Mouse (Mus musculus) G1E (cell line): ENCODE measurements around the gene Galntl6. TPM values are rescaled to one million over a fixed set of nuclear protein-coding genes. Genes with fewer than 3 reads are reported as not detected.

Source experiments
- ATAC-seq: 2 replicates; pipeline ENCODE4 v1.8.0; 2016; ENCODE audit warnings: mild to moderate bottlenecking; ENCODE audit not compliant: insufficient number of reproducible peaks, poor library complexity, low FRiP score, severe bottlenecking; ENCODE audit errors: extremely low read depth
- DNase-seq: peaks from one replicate; pipeline ENCODE4 v3.0.0; 2012; ENCODE audit warnings: low spot score
- H3K27me3 ChIP-seq: 2 replicates; pipeline ENCODE4 v1.6.1; 2012; ENCODE audit warnings: mild to moderate bottlenecking, low read length, inconsistent platforms; ENCODE audit not compliant: insufficient read depth
- H3K36me3 ChIP-seq: replicated peaks from 2 replicates; pipeline ENCODE3; 2012; ENCODE audit warnings: mild to moderate bottlenecking, inconsistent platforms
- H3K4me1 ChIP-seq: 2 replicates; pipeline ENCODE4 v1.6.1; 2012; ENCODE audit warnings: low read depth, low read length, inconsistent platforms, mixed read lengths; ENCODE audit not compliant: insufficient read depth
- H3K4me3 ChIP-seq: 2 replicates; pipeline ENCODE4 v1.5.1; 2012; ENCODE audit warnings: low read depth, mild to moderate bottlenecking, inconsistent platforms, low read length, moderate library complexity, mixed read lengths
- H3K9me3 ChIP-seq: replicated peaks from 2 replicates; pipeline ENCODE4 v1.6.1; 2012; ENCODE audit warnings: inconsistent platforms
- CTCF ChIP-seq: IDR thresholded peaks from 2 replicates; pipeline ENCODE4 v1.5.1; 2012; ENCODE audit warnings: low read depth, low read length, inconsistent platforms, mixed read lengths
- GATA1 ChIP-seq: IDR thresholded peaks from 2 replicates; pipeline ENCODE4 v1.6.1; 2012; ENCODE audit warnings: borderline replicate concordance, low read length, inconsistent platforms, mixed read lengths
- GATA2 ChIP-seq: IDR thresholded peaks from 2 replicates; pipeline ENCODE4 v1.6.1; 2012; ENCODE audit warnings: low read depth, low read length, inconsistent platforms, borderline replicate concordance
- POLR2AphosphoS5 ChIP-seq: IDR thresholded peaks from 2 replicates; pipeline ENCODE4 v1.6.1; 2012; ENCODE audit warnings: low read depth, low read length, inconsistent platforms; ENCODE audit not compliant: insufficient replicate concordance
- TAL1 ChIP-seq: conservative IDR thresholded peaks from 2 replicates; pipeline ENCODE4 v1.6.1; 2012; ENCODE audit warnings: low read depth, low read length, inconsistent platforms, mixed read lengths
- polyA plus RNA-seq: library from polyadenylated mRNA; stranded (reverse); fragments of >175 nt; gene quantifications from 2 replicates; pipeline ENCODE4 v1.2.3, GENCODE M21; 2012
- total RNA-seq, 2 experiments: library from RNA; stranded (forward) in 1 of 2; stranded (reverse) in 1 of 2; fragments of 200-1000 nt in 1 of 2; fragments of >200 nt in 1 of 2; fragmentation: Nextera tagmentation in 1 of 2; gene quantifications; 2 replicates each; pipeline ENCODE4 v1.2.3; 2014 to 2017

Galntl6 gene
- total and polyA plus RNA-seq, 3 experiments: 0.05 TPM; not detected in 2

DNA sequence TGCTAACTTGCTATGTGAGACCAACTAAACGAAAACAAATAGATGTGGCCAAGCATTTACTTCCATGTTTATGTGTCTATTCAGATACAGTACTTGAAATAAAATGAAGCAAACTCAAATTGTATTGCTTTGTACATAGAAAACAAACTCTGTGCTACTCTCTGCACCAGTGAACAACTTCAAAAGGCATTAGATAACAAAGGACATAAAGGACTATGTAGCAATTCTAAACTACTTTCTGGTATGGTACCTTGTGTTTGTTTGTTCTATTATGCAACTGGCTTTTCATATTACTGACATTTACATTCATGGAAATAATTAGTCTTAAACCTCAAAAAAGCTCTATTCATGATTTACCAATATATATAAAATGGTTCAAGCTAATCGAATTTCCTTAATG, 344.4 kb downstream of the Galntl6 start:
- Histone ChIP-seq H3K9me3 (no peaks in the 10 kb centered on the region), H3K36me3 (no peaks in the 10 kb centered on the region), H3K4me1 (no peaks in the 10 kb centered on the region), H3K27me3 (no peaks in the 10 kb centered on the region), H3K4me3 (no peak overlapping the region)
- TF ChIP-seq POLR2AphosphoS5 (no peak), GATA1 (no peak), TAL1 (no peak), CTCF (no peak), GATA2 (no peak)
- ATAC-seq (no peak), DNase-seq (no peak)

DNA sequence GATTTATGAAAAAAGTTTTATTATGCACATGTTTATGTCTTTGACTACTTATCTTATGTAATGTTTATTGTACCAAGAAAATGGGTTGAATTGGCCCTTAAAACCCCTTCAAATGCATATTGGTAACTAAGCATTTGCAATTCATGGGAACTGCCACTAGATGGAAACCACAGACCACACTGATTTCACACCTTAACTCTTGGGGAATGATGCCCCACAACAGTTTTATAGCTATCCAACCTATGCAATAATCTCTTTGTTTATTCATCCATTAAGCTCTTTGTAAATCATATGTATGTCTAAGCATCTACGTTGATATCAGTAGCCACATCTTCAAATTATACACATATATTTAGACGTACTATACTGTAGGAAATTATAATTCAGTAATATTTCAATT, 346.3 kb downstream of the Galntl6 start:
- no peaks in the 10 kb centered on the region for H3K4me1 ChIP-seq
- no peak for TF ChIP-seq TAL1
- TF ChIP-seq CTCF: no peak
- TF ChIP-seq POLR2AphosphoS5: no peak
- TF ChIP-seq GATA1: no peak
- no peak for TF ChIP-seq GATA2
- no peak overlapping the region for H3K4me3 ChIP-seq
- ATAC-seq: no peak
- peak; percentile 1 for DNase-seq
- no peaks in the 10 kb centered on the region for H3K36me3 ChIP-seq
- no peaks in the 10 kb centered on the region for H3K9me3 ChIP-seq
- no peaks in the 10 kb centered on the region for H3K27me3 ChIP-seq

- H3K27me3 ChIP-seq: no peaks in the 10 kb centered on the region
- no peak for TF ChIP-seq GATA1
- no peak for TF ChIP-seq TAL1
- no peak for TF ChIP-seq GATA2
- no peak for TF ChIP-seq CTCF
- TF ChIP-seq POLR2AphosphoS5: no peak
- no peaks in the 10 kb centered on the region for H3K9me3 ChIP-seq
- ATAC-seq (no peak), DNase-seq (no peak)
- H3K4me1 ChIP-seq: no peaks in the 10 kb centered on the region
- H3K36me3 ChIP-seq: no peaks in the 10 kb centered on the region
- no peak overlapping the region for H3K4me3 ChIP-seq
Measured at GRCm38 (mm10) chr8:58535781-58536180, 376.7 kb downstream of the Galntl6 start.

DNA sequence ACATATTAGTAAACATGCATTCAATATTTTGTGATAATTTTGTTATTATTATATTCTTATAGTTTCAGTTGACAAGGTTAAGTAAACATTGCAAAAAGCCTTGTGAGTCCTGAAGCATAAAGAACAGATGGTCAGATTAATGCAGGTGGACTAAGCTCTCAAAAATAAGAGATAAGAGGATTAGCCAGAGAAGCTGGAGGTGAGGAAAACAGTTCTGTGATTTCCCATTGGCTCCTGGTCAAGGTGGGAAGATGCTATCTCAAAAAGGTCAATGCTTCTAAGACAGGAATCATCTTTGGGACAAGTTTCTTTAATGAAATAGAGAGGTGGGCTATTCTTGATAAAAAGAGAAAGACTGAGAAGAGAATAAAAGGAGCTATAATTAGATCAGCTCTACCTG, 377.8 kb downstream of the Galntl6 start:
- H3K27me3 ChIP-seq: no peaks in the 10 kb centered on the region
- no peaks in the 10 kb centered on the region for H3K9me3 ChIP-seq
- DNase-seq (no peak), ATAC-seq (no peak)
- no peak overlapping the region for H3K4me3 ChIP-seq
- H3K4me1 ChIP-seq: no peaks in the 10 kb centered on the region
- no peaks in the 10 kb centered on the region for H3K36me3 ChIP-seq
- TF ChIP-seq GATA1 (no peak), GATA2 (no peak), POLR2AphosphoS5 (no peak), TAL1 (no peak), CTCF (no peak)

DNA sequence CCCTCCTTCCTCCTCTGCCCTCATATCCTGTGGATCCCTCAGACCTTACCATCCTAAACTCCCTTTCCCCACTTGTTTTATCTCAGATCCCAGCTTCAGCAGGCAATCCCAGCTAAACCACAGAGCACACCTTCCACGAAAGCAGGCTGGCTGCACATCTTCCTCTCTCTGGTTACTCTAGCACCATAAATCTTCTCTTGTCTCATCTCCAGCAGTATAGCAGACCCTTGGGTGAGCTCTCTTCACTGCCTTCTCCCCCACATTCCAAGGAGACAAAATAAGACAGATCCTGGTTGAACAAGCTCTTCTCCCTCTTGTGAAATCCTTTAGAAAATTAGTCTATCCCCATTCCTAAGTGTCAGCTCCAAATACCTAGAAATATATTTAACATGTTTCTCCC, 389.0 kb downstream of the Galntl6 start:
- no peak for TF ChIP-seq CTCF
- TF ChIP-seq TAL1: no peak
- TF ChIP-seq GATA1: no peak
- TF ChIP-seq POLR2AphosphoS5: no peak
- TF ChIP-seq GATA2: no peak
- ATAC-seq: no peak
- Histone ChIP-seq H3K27me3 (no peaks in the 10 kb centered on the region), H3K4me1 (no peaks in the 10 kb centered on the region), H3K9me3 (no peaks in the 10 kb centered on the region), H3K36me3 (no peaks in the 10 kb centered on the region), H3K4me3 (no peak overlapping the region)
- no peak for DNase-seq

DNA sequence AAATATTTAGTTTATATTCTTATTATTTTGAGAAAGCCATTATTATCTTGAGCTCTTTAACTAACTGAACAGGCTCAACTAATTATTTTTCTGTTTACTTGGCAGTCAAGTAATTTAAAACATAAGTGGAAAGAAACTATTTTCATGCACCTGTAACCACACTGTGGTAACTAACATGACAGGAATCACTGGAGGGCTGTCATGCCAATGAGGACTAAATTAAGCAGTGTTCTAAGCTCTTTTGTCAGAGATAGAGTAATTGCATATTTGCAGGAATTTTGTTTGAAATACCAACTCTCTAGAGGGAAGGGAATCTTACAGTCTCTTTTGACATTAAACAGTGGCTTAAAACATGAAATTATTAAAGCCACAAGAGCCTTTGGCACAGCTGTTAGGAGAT, 390.5 kb downstream of the Galntl6 start:
- ATAC-seq: no peak
- Histone ChIP-seq H3K4me1 (no peaks in the 10 kb centered on the region), H3K4me3 (no peak overlapping the region), H3K36me3 (no peaks in the 10 kb centered on the region), H3K27me3 (no peaks in the 10 kb centered on the region), H3K9me3 (no peaks in the 10 kb centered on the region)
- TF ChIP-seq TAL1 (no peak), POLR2AphosphoS5 (no peak)
- DNase-seq: no peak

DNA sequence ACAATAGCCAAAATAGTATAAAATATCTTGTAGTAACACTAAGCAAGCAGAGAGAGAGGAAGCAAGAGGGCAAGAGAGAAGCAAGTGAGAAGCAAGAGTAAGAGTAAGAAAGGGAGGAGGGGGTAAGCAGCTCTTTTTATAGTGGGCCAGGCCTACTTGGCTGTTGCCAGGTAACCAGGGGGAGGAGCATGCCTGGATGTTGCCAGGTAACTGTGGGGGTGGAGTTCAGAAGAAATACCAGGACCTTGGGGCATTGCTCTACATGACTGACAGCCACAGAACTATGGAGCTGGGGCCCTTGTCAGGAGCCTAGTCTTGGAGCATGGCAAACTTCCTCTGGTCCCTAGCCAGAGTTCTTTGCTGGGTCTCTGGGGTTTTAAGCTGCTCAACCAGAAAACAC, 401.9 kb downstream of the Galntl6 start:
- Histone ChIP-seq H3K4me3 (no peak overlapping the region), H3K36me3 (no peaks in the 10 kb centered on the region), H3K27me3 (no peaks in the 10 kb centered on the region), H3K9me3 (no peaks in the 10 kb centered on the region), H3K4me1 (no peaks in the 10 kb centered on the region)
- ATAC-seq (no peak), DNase-seq (no peak)
- TF ChIP-seq GATA2 (no peak), CTCF (no peak), TAL1 (no peak), POLR2AphosphoS5 (no peak), GATA1 (no peak)
